Mouse (Mus musculus) mouse embryonic stem cell (cell line): ENCODE measurements around the gene Zfp597.
"Not testable (repeated sequence)": the region's sequence is repeated elsewhere in the genome, so short reads cannot be mapped to it uniquely, and the experiment has no call there.

Source experiments
- in situ Hi-C, 2 experiments: fragments of 300-500 bp; cut with MboI; formaldehyde crosslinking; loops; 1 replicate in 1 of 2; 3 replicates in 1 of 2; pipeline ENCODE4 v1.14.3; 2019 to 2020; ENCODE audit warnings: low sequenced_read_pairs in 2 of 2, low pct_unique_long_range_greater_than_20kb in 1 of 2, mixed read lengths in 1 of 2; ENCODE audit not compliant: unreplicated experiment in 1 of 2

The Zfp597 gene

GRCm38 (mm10) chr16:3872216-3873047, 11.9 kb downstream of the Zfp597 start, which contains the start of gene Naa60:
Naa60 (plus strand) TSS chr16:3872375.
- in situ Hi-C loops, result no loop called here

- in situ Hi-C loops, result no loop called here
Observed at GRCm38 (mm10) chr16:3871815-3872214, 12.5 kb downstream of the Zfp597 start.

- in situ Hi-C loops, result no loop called here
Observed at GRCm38 (mm10) chr16:3859254-3859653, 25.1 kb downstream of the Zfp597 start.

- in situ Hi-C loops, result no loop called here
Observed at GRCm38 (mm10) chr16:3855776-3856175, 28.6 kb downstream of the Zfp597 start.

- in situ Hi-C loops, result no loop called here
Observed at GRCm38 (mm10) chr16:3854437-3855182, 29.8 kb downstream of the Zfp597 start.

GRCm38 (mm10) chr16:3852586-3852985, 31.8 kb downstream of the Zfp597 start:
- in situ Hi-C loops, result no loop called here

- in situ Hi-C loops, result not testable (repeated sequence)
Observed at GRCm38 (mm10) chr16:3851301-3851700, 33.1 kb downstream of the Zfp597 start.

GRCm38 (mm10) chr16:3848416-3848815, 35.9 kb downstream of the Zfp597 start:
- in situ Hi-C loops, result loop anchor here (10.0 to 25.0 kb wide), 3 partner anchors 156 to 439 kb away; partner anchors contain the start of gene Slx4 (in 2 of the 2)

- in situ Hi-C loops, result loop anchor here (10.0 to 25.0 kb wide), 3 partner anchors 157 to 439 kb away; partner anchors contain the start of gene Slx4 (in 2 of the 2)
Observed at GRCm38 (mm10) chr16:3847871-3848270, 36.5 kb downstream of the Zfp597 start.

- in situ Hi-C loops, result loop anchor here (10.0 to 25.0 kb wide), 3 partner anchors 158 to 440 kb away; partner anchors contain the start of gene Slx4 (in 2 of the 2)
Observed at GRCm38 (mm10) chr16:3846711-3847518, 37.4 kb downstream of the Zfp597 start, which contains the start of gene Zfp174. Zfp174 (plus strand) TSS chr16:3847268.

- in situ Hi-C loops, result loop anchor here (10.0 to 25.0 kb wide), 3 partner anchors 161 to 444 kb away; partner anchors contain the start of gene Slx4 (in 2 of the 2)
Observed at GRCm38 (mm10) chr16:3843796-3844195, 40.6 kb downstream of the Zfp597 start.

- in situ Hi-C loops, result loop anchor here (10.0 to 25.0 kb wide), 3 partner anchors 162 to 444 kb away; partner anchors contain the start of gene Slx4 (in 2 of the 2)
Observed at GRCm38 (mm10) chr16:3842989-3843388, 41.4 kb downstream of the Zfp597 start.

GRCm38 (mm10) chr16:3839157-3839885, 45.0 kb downstream of the Zfp597 start:
- in situ Hi-C loops, result loop anchor here (25.0 kb wide), 2 partner anchors 173 to 448 kb away; partner anchors contain the start of gene Slx4 (in 1 of the 2)

- in situ Hi-C loops, result loop anchor here (25.0 kb wide), 2 partner anchors 177 to 452 kb away; partner anchors contain the start of gene Slx4 (in 1 of the 2)
Observed at GRCm38 (mm10) chr16:3835461-3835860, 48.9 kb downstream of the Zfp597 start.

- in situ Hi-C loops, result loop anchor here (25.0 kb wide), 2 partner anchors 182 to 457 kb away; partner anchors contain the start of gene Slx4 (in 1 of the 2)
Observed at GRCm38 (mm10) chr16:3830588-3831109, 53.7 kb downstream of the Zfp597 start, which contains the start of gene Olfr15. Olfr15 (plus strand) TSS chr16:3830878.

- in situ Hi-C loops, result loop anchor here (25.0 kb wide), 2 partner anchors 183 to 458 kb away; partner anchors contain the start of gene Slx4 (in 1 of the 2)
Observed at GRCm38 (mm10) chr16:3829727-3830126, 54.6 kb downstream of the Zfp597 start.

GRCm38 (mm10) chr16:3828021-3828420, 56.3 kb downstream of the Zfp597 start:
- in situ Hi-C loops, result loop anchor here (25.0 kb wide), 2 partner anchors 184 to 459 kb away; partner anchors contain the start of gene Slx4 (in 1 of the 2)
